Comparison of ENCODE assay signal across 20 mouse cellular contexts in genomic region chrX:11728481-11728880, GRCm38 (mm10).
DNase-seq lines count a peak whose midpoint lies in the region; ATAC-seq lines count a peak whose summit lies in the region.
"Had no signal": no experiment of that assay in that cellular context is flagged by ENCODE, and none has a peak within 500 bp of the region (broad histone marks: within the 10 kb centered on the region; RNA-seq: fewer than 3 reads in every experiment).

No protein-coding gene starts in this region.

- peak overlapping the region; percentile 23; the same call in 1 of the 2 replicates for H3K27ac ChIP-seq in heart, embryonic 16.5 days (ENCODE audit: low read length)
- no peak overlapping the region for H3K27ac ChIP-seq in heart, embryonic 11.5 days (ENCODE audit: low read depth, low read length)
- H3K27ac ChIP-seq: embryonic facial prominence, embryonic 10.5 days; forebrain, embryonic 15.5 days; hindbrain, embryonic 15.5 days; limb, embryonic 10.5 days; midbrain, embryonic 12.5 days; stomach, postnatal 0 days had no signal

- ATAC-seq in heart, embryonic 16.5 days (replicated peaks; ENCODE audit: extremely low read depth, insufficient read depth, low FRiP score) = no peak
- no peak for ATAC-seq in heart, embryonic 11.5 days (replicated peaks; ENCODE audit: insufficient number of reproducible peaks, low FRiP score, low TSS enrichment)
- ATAC-seq: forebrain, embryonic 15.5 days had no signal

- H3K4me1 ChIP-seq in heart, embryonic 16.5 days (ENCODE audit: control insufficient read depth, insufficient read depth, low read length) = no peaks in the 10 kb centered on the region; the same call in 1 of the 2 replicates
- no peaks in the 10 kb centered on the region for H3K4me1 ChIP-seq in heart, embryonic 11.5 days (ENCODE audit: control insufficient read depth, insufficient read depth, low read length)
- H3K4me1 ChIP-seq: embryonic facial prominence, embryonic 10.5 days; forebrain, embryonic 15.5 days; midbrain, embryonic 12.5 days had no signal

- no peak overlapping the region for H3K9ac ChIP-seq in heart, embryonic 16.5 days (ENCODE audit: low read length)
- no peak overlapping the region for H3K9ac ChIP-seq in heart, embryonic 11.5 days (ENCODE audit: low read depth, low read length)
- H3K9ac ChIP-seq: forebrain, embryonic 15.5 days; hindbrain, embryonic 15.5 days; midbrain, embryonic 12.5 days had no signal

- no peak overlapping the region for H3K4me3 ChIP-seq in heart, embryonic 16.5 days (ENCODE audit: low read length)
- H3K4me3 ChIP-seq in heart, embryonic 11.5 days (ENCODE audit: low read depth, low read length) = no peak overlapping the region
- H3K4me3 ChIP-seq: embryonic facial prominence, embryonic 10.5 days; forebrain, embryonic 15.5 days; hindbrain, embryonic 15.5 days; limb, embryonic 10.5 days; midbrain, embryonic 12.5 days had no signal

- no peaks in the 10 kb centered on the region for H3K36me3 ChIP-seq in heart, embryonic 16.5 days (ENCODE audit: control insufficient read depth, insufficient read depth)
- no peaks in the 10 kb centered on the region for H3K36me3 ChIP-seq in heart, embryonic 11.5 days (ENCODE audit: control insufficient read depth, insufficient read depth, low read length)
- H3K36me3 ChIP-seq: embryonic facial prominence, embryonic 10.5 days; forebrain, embryonic 15.5 days; hindbrain, embryonic 15.5 days; limb, embryonic 10.5 days; midbrain, embryonic 12.5 days had no signal

- peak; percentile 20 for DNase-seq in adrenal gland, postnatal 10 days
- no peak for DNase-seq in adrenal gland, adult 18-20 months (ENCODE audit: low spot score in 2 of 2)
- DNase-seq in lung, postnatal 14 days = peak; percentile 35
- no peak for DNase-seq in lung, adult 18-20 months
- no peak for DNase-seq in left cerebral cortex, postnatal 10 days (ENCODE audit: extremely low spot score in 1 of 2, low spot score in 2 of 2)
- no peak for DNase-seq in spleen, postnatal 36 days (ENCODE audit: low spot score in 2 of 2)
- DNase-seq: adrenal gland, postnatal 36 days; cerebellum, adult 9-10 months; kidney, adult 8-10 months; kidney, postnatal 10 days; liver; thymus, adult 2 months had no signal

- WGBS in heart, embryonic 16.5 days = 55% methylated on average over 4 of the region's 4 CpGs
- 80% methylated on average over 4 of the region's 4 CpGs for WGBS in heart, embryonic 11.5 days (ENCODE audit: insufficient replicate concordance)

- intact Hi-C loops in left cerebral cortex, postnatal 10 days (cut with DNase I) = no loop called here

- H3K9me3 ChIP-seq in heart, embryonic 16.5 days (replicated peaks; ENCODE audit: control insufficient read depth, low read length) = no peaks in the 10 kb centered on the region
- H3K9me3 ChIP-seq in heart, embryonic 11.5 days (replicated peaks; ENCODE audit: control insufficient read depth, low read length) = no peaks in the 10 kb centered on the region
- H3K9me3 ChIP-seq: embryonic facial prominence, embryonic 10.5 days; forebrain, embryonic 15.5 days; hindbrain, embryonic 15.5 days; limb, embryonic 10.5 days; midbrain, embryonic 12.5 days had no signal

- H3K27me3 ChIP-seq in heart, embryonic 16.5 days (ENCODE audit: control insufficient read depth, insufficient read depth, low read length) = 0 out of 2 replicates have a peak, but pooled peaks cover 6% of the 10 kb centered on the region
- peaks cover 3% of the 10 kb centered on the region; the same call in 1 of the 2 replicates for H3K27me3 ChIP-seq in heart, embryonic 11.5 days (ENCODE audit: control insufficient read depth, insufficient read depth, low read length)
- H3K27me3 ChIP-seq: forebrain, embryonic 15.5 days; hindbrain, embryonic 15.5 days had no signal

- no peak overlapping the region for H3K4me2 ChIP-seq in heart, embryonic 16.5 days (ENCODE audit: low read depth, low read length)
- H3K4me2 ChIP-seq in heart, embryonic 11.5 days = no peak overlapping the region
- H3K4me2 ChIP-seq: forebrain, embryonic 15.5 days; hindbrain, embryonic 15.5 days; midbrain, embryonic 12.5 days had no signal

Comparison
In these comparisons a context has a peak if more than half of its experiments do, and no peak if none do; other contexts are left out.
1. DNase-seq: peak in adrenal gland, postnatal 10 days (single experiment) and lung, postnatal 14 days (single experiment); none in adrenal gland, adult 18-20 months (0 of 2), lung, adult 18-20 months (0 of 2), left cerebral cortex, postnatal 10 days (0 of 2) and spleen, postnatal 36 days (0 of 2).